ENCODE assay signal across 26 mouse cellular contexts in genomic region chr7:96667688-96668087, GRCm38 (mm10).
DNase-seq lines count a peak whose midpoint lies in the region; ATAC-seq and TF ChIP-seq lines count a peak whose summit lies in the region.
"Had no signal": no experiment of that assay in that cellular context is flagged by ENCODE, and none has a peak within 500 bp of the region (broad histone marks: within the 10 kb centered on the region; RNA-seq: fewer than 3 reads in every experiment).

No protein-coding gene starts in this region.

- no peak overlapping the region for H3K9ac ChIP-seq in hindbrain, embryonic 16.5 days (ENCODE audit: low read depth, low read length)
- no peak overlapping the region for H3K9ac ChIP-seq in midbrain, embryonic 16.5 days (ENCODE audit: low read depth, low read length)
- no peak overlapping the region for H3K9ac ChIP-seq in limb, embryonic 11.5 days (ENCODE audit: low read length)
- H3K9ac ChIP-seq in limb, embryonic 14.5 days (ENCODE audit: low read depth, low read length, severe bottlenecking): no peak overlapping the region
- H3K9ac ChIP-seq: embryonic facial prominence, embryonic 15.5 days; forebrain, postnatal 0 days; heart, embryonic 12.5 days; heart, embryonic 15.5 days; hindbrain, embryonic 14.5 days had no signal

- DNase-seq in hindbrain, embryonic 10.5 days (ENCODE audit: low spot score): no peak
- DNase-seq in midbrain, embryonic 10.5 days (ENCODE audit: low spot score): no peak
- no peak for DNase-seq in limb, embryonic 11.5 days (ENCODE audit: low spot score)
- DNase-seq in limb, embryonic 14.5 days (ENCODE audit: low spot score): no peak
- DNase-seq in thymus, postnatal 0 days (ENCODE audit: low spot score): no peak
- no peak for DNase-seq in ovary, adult 18-20 months (ENCODE audit: low spot score)
- DNase-seq: adrenal gland, postnatal 10 days; adrenal gland, postnatal 36 days; cerebellum, adult 11 months; cerebellum, adult 2 months; cerebellum, adult 9-11 months; cerebellum, postnatal 36 days; embryo, embryonic 11 days; forebrain, postnatal 0 days; gastrocnemius, postnatal 25 days; heart, adult 18-20 months; heart, postnatal 10 days; heart, postnatal 36 days had no signal

- no peaks in the 10 kb centered on the region for H3K36me3 ChIP-seq in hindbrain, embryonic 10.5 days
- H3K36me3 ChIP-seq in hindbrain, embryonic 16.5 days (ENCODE audit: control insufficient read depth, insufficient read depth, low read length): no peaks in the 10 kb centered on the region
- H3K36me3 ChIP-seq in midbrain, embryonic 10.5 days: no peaks in the 10 kb centered on the region
- no peaks in the 10 kb centered on the region for H3K36me3 ChIP-seq in midbrain, embryonic 16.5 days (ENCODE audit: control insufficient read depth, insufficient read depth, low read length)
- H3K36me3 ChIP-seq in limb, embryonic 11.5 days (ENCODE audit: control insufficient read depth, insufficient read depth, low read length): no peaks in the 10 kb centered on the region
- no peaks in the 10 kb centered on the region for H3K36me3 ChIP-seq in limb, embryonic 14.5 days (ENCODE audit: control insufficient read depth, insufficient read depth, low read length)
- H3K36me3 ChIP-seq: embryonic facial prominence, embryonic 15.5 days; heart, embryonic 12.5 days; heart, embryonic 15.5 days had no signal

- 88% methylated on average over 6 of the region's 6 CpGs for WGBS in hindbrain, embryonic 10.5 days
- 90% methylated on average over 6 of the region's 6 CpGs for WGBS in hindbrain, embryonic 16.5 days
- 89% methylated on average over 6 of the region's 6 CpGs for WGBS in midbrain, embryonic 10.5 days
- 91% methylated on average over 6 of the region's 6 CpGs for WGBS in midbrain, embryonic 16.5 days
- 40% methylated on average over 6 of the region's 6 CpGs for WGBS in limb, embryonic 11.5 days
- 32% methylated on average over 6 of the region's 6 CpGs for WGBS in limb, embryonic 14.5 days

- no peak for ATAC-seq in hindbrain, embryonic 16.5 days
- no peak for ATAC-seq in midbrain, embryonic 16.5 days
- ATAC-seq in limb, embryonic 11.5 days (ENCODE audit: insufficient number of reproducible peaks, low FRiP score, low TSS enrichment, low read depth): peak; percentile 52
- ATAC-seq in limb, embryonic 14.5 days (ENCODE audit: low FRiP score, low read depth): peak; percentile 38; the same call in 1 of the 2 replicates
- ATAC-seq: activated CD4-positive, CD25-positive, alpha-beta regulatory T cell, adult 4 months; forebrain, embryonic 14.5 days; forebrain, postnatal 0 days had no signal

- no peak overlapping the region for H3K4me3 ChIP-seq in hindbrain, embryonic 10.5 days
- H3K4me3 ChIP-seq in hindbrain, embryonic 16.5 days (ENCODE audit: low read length): no peak overlapping the region
- H3K4me3 ChIP-seq in midbrain, embryonic 10.5 days: no peak overlapping the region
- H3K4me3 ChIP-seq in midbrain, embryonic 16.5 days (ENCODE audit: low read depth, low read length): no peak overlapping the region
- no peak overlapping the region for H3K4me3 ChIP-seq in limb, embryonic 11.5 days (ENCODE audit: low read depth, low read length)
- no peak overlapping the region for H3K4me3 ChIP-seq in limb, embryonic 14.5 days (replicated peaks; ENCODE audit: low read length)
- H3K4me3 ChIP-seq: embryonic facial prominence, embryonic 15.5 days; heart, embryonic 12.5 days; heart, embryonic 15.5 days had no signal

- H3K27me3 ChIP-seq in hindbrain, embryonic 10.5 days (ENCODE audit: insufficient read depth, poor library complexity, severe bottlenecking): peaks cover 6% of the 10 kb centered on the region; the same call in 1 of the 2 replicates
- H3K27me3 ChIP-seq in hindbrain, embryonic 16.5 days (replicated peaks; ENCODE audit: control insufficient read depth, insufficient read depth, low read length): no peaks in the 10 kb centered on the region
- H3K27me3 ChIP-seq in midbrain, embryonic 10.5 days (ENCODE audit: low read depth, poor library complexity, severe bottlenecking): peaks cover 76% of the 10 kb centered on the region
- no peaks in the 10 kb centered on the region for H3K27me3 ChIP-seq in midbrain, embryonic 16.5 days (ENCODE audit: control insufficient read depth, insufficient read depth, low read depth, low read length)
- no peaks in the 10 kb centered on the region for H3K27me3 ChIP-seq in limb, embryonic 11.5 days (ENCODE audit: control insufficient read depth, insufficient read depth, low read length)
- 0 out of 2 replicates have a peak, but pooled peaks cover 4% of the 10 kb centered on the region for H3K27me3 ChIP-seq in limb, embryonic 14.5 days (ENCODE audit: control insufficient read depth, insufficient read depth, low read length)
- H3K27me3 ChIP-seq: embryonic facial prominence, embryonic 15.5 days had no signal

- no peak overlapping the region for H3K4me2 ChIP-seq in hindbrain, embryonic 16.5 days (ENCODE audit: low read length)
- H3K4me2 ChIP-seq in midbrain, embryonic 16.5 days (ENCODE audit: low read length): no peak overlapping the region
- no peak overlapping the region for H3K4me2 ChIP-seq in limb, embryonic 11.5 days (ENCODE audit: low read depth, severe bottlenecking)
- H3K4me2 ChIP-seq in limb, embryonic 14.5 days (replicated peaks; ENCODE audit: low read depth, low read length, severe bottlenecking): no peak overlapping the region
- H3K4me2 ChIP-seq: embryonic facial prominence, embryonic 15.5 days; heart, embryonic 12.5 days; heart, embryonic 15.5 days; hindbrain, embryonic 14.5 days had no signal

- no peaks in the 10 kb centered on the region for H3K9me3 ChIP-seq in hindbrain, embryonic 10.5 days
- no peaks in the 10 kb centered on the region for H3K9me3 ChIP-seq in hindbrain, embryonic 16.5 days (ENCODE audit: control insufficient read depth, low read length)
- H3K9me3 ChIP-seq in midbrain, embryonic 10.5 days (replicated peaks): no peaks in the 10 kb centered on the region
- H3K9me3 ChIP-seq in midbrain, embryonic 16.5 days (replicated peaks; ENCODE audit: control insufficient read depth, low read length, poor library complexity, severe bottlenecking): no peaks in the 10 kb centered on the region
- H3K9me3 ChIP-seq in limb, embryonic 11.5 days (ENCODE audit: control insufficient read depth, low read length): no peaks in the 10 kb centered on the region
- H3K9me3 ChIP-seq in limb, embryonic 14.5 days (ENCODE audit: control insufficient read depth, low read length): no peaks in the 10 kb centered on the region
- H3K9me3 ChIP-seq: embryonic facial prominence, embryonic 15.5 days; heart, embryonic 12.5 days; heart, embryonic 15.5 days had no signal

- H3K4me1 ChIP-seq in hindbrain, embryonic 10.5 days (replicated peaks): peaks cover 76% of the 10 kb centered on the region
- H3K4me1 ChIP-seq in hindbrain, embryonic 16.5 days (ENCODE audit: control insufficient read depth, insufficient read depth, low read depth, low read length): peaks cover 2% of the 10 kb centered on the region
- H3K4me1 ChIP-seq in midbrain, embryonic 10.5 days: peaks cover 77% of the 10 kb centered on the region
- H3K4me1 ChIP-seq in midbrain, embryonic 16.5 days (ENCODE audit: control insufficient read depth, insufficient read depth, low read length): peaks cover 21% of the 10 kb centered on the region
- peaks cover 58% of the 10 kb centered on the region for H3K4me1 ChIP-seq in limb, embryonic 11.5 days (ENCODE audit: control insufficient read depth, insufficient read depth, low read length)
- H3K4me1 ChIP-seq in limb, embryonic 14.5 days (ENCODE audit: control insufficient read depth, insufficient read depth, low read length): peaks cover 47% of the 10 kb centered on the region

- peak overlapping the region; percentile 54 for H3K27ac ChIP-seq in hindbrain, embryonic 10.5 days
- H3K27ac ChIP-seq in hindbrain, embryonic 16.5 days (ENCODE audit: low read depth, low read length): no peak overlapping the region
- 0 out of 2 replicates have a peak overlapping the region, but pooled peaks have one; percentile 2 for H3K27ac ChIP-seq in midbrain, embryonic 10.5 days (replicated peaks)
- H3K27ac ChIP-seq in midbrain, embryonic 16.5 days (ENCODE audit: low read length): no peak overlapping the region
- H3K27ac ChIP-seq in limb, embryonic 11.5 days (replicated peaks; ENCODE audit: low read depth, low read length): no peak overlapping the region
- H3K27ac ChIP-seq in limb, embryonic 14.5 days (replicated peaks; ENCODE audit: low read depth, low read length): no peak overlapping the region
- H3K27ac ChIP-seq: embryonic facial prominence, embryonic 15.5 days; heart, embryonic 15.5 days; hindbrain, embryonic 14.5 days had no signal

- no peak for TF ChIP-seq POLR2A in limb, embryonic 14.5 days (IDR thresholded peaks at IDR 0.05; ENCODE audit: borderline replicate concordance, extremely low read depth, insufficient read depth, insufficient read length)

Comparison
In these comparisons a context has a peak if more than half of its experiments do, and no peak if none do; other contexts are left out.
1. H3K27ac ChIP-seq: peak in hindbrain, embryonic 10.5 days (single experiment) and midbrain, embryonic 10.5 days (single experiment); none in hindbrain, embryonic 16.5 days (single experiment), midbrain, embryonic 16.5 days (single experiment), limb, embryonic 11.5 days (single experiment) and limb, embryonic 14.5 days (single experiment).
2. ATAC-seq: peak in limb, embryonic 11.5 days (single experiment) and limb, embryonic 14.5 days (single experiment); none in hindbrain, embryonic 16.5 days (single experiment) and midbrain, embryonic 16.5 days (single experiment).